Mouse (Mus musculus) liver, embryonic 13.5 days (tissue): ENCODE measurements around the gene H2-M1. TPM values are rescaled to one million over a fixed set of nuclear protein-coding genes. Genes with fewer than 3 reads are reported as not detected.

Experiments
- ATAC-seq: fragments of 200-750 bp; cut with Nextera tagmentation; 2 replicates; pipeline ENCODE4 v1.8.0; 2017; ENCODE audit warnings: low read depth, mild to moderate bottlenecking, moderate number of reproducible peaks, moderate library complexity
- DNase-seq: peaks from one replicate; pipeline ENCODE4 v3.0.0; 2022
- H3K27ac ChIP-seq: fragments of 300-500 bp; sonication (generic); 2 replicates; pipeline ENCODE4 v1.5.1; 2015; ENCODE audit warnings: moderate library complexity, mild to moderate bottlenecking, inconsistent platforms
- H3K27me3 ChIP-seq: fragments of 300-500 bp; sonication (generic); 2 replicates; pipeline ENCODE4 v1.6.1; 2015; ENCODE audit warnings: mild to moderate bottlenecking, inconsistent platforms
- H3K36me3 ChIP-seq: fragments of 300-500 bp; sonication (generic); 2 replicates; pipeline ENCODE4 v1.6.1; 2015; ENCODE audit warnings: mild to moderate bottlenecking, inconsistent platforms
- H3K4me1 ChIP-seq: fragments of 300-500 bp; sonication (generic); replicated peaks from 2 replicates; pipeline ENCODE4 v1.6.1; 2015; ENCODE audit warnings: inconsistent platforms
- H3K4me2 ChIP-seq: fragments of 300-500 bp; sonication (generic); 2 replicates; pipeline ENCODE4 v1.6.1; 2015; ENCODE audit warnings: inconsistent platforms, mild to moderate bottlenecking, moderate library complexity
- H3K4me3 ChIP-seq: fragments of 300-500 bp; sonication (generic); replicated peaks from 2 replicates; pipeline ENCODE4 v1.5.1; 2015; ENCODE audit warnings: mild to moderate bottlenecking, inconsistent platforms
- H3K9ac ChIP-seq: fragments of 300-500 bp; sonication (generic); 2 replicates; pipeline ENCODE4 v1.6.1; 2015; ENCODE audit warnings: mild to moderate bottlenecking, inconsistent platforms
- H3K9me3 ChIP-seq: fragments of 300-500 bp; sonication (generic); replicated peaks from 2 replicates; pipeline ENCODE4 v1.6.1; 2016; ENCODE audit warnings: inconsistent platforms
- WGBS: fragments of 180-500 bp; shearing (Covaris S2); methylation state at CpG from one replicate; pipeline ENCODE4 v1.1.7; 2015; ENCODE audit not compliant: insufficient replicate concordance; 5-methylcytosine and 5-hydroxymethylcytosine counted together
- polyA plus RNA-seq: library from polyadenylated mRNA; unstranded; fragments of >200 nt; fragmentation: Nextera tagmentation; extraction: Ambion mirVana; gene quantifications from 2 replicates; pipeline ENCODE4 v1.2.1, GENCODE M21; 2015

Gene H2-M1
- polyA plus RNA-seq: not detected in 2 replicates

DNA sequence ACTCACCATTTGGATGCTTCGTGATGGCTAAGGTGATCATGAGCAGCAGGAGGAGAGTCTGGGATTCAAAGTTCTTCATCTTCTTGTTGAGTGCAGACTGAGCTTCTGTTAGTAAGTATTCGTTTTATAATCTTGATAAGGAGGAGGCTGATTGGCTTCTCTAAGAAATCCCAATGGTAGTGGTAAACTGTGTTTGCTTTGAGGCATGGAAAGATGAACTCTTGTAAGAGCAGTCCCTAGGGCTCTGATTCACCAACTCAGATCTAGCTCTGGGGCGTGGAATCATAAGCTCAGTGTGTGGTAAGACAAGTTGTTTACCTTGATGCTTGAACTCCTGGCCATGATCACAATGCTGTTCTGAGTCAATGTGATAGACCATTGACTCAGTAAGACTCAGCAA lies at the start of gene H2-M1:
H2-M1 (minus strand) TSS at position 101 of the 400 bp plus-strand sequence.
- Histone ChIP-seq H3K4me2 (no peak within 1 kb of the TSS), H3K36me3 (no peaks in the 10 kb centered on the region), H3K4me1 (no peaks in the 10 kb centered on the region), H3K9me3 (peaks cover 3% of the 10 kb centered on the region; the same call in 1 of the 2 replicates), H3K27me3 (no peaks in the 10 kb centered on the region), H3K27ac (no peak within 1 kb of the TSS), H3K9ac (no peak within 1 kb of the TSS), H3K4me3 (no peak within 1 kb of the TSS)
- 48% methylated on average over 3 of the region's 3 CpGs for WGBS
- DNase-seq (no peak), ATAC-seq (no peak)

DNA sequence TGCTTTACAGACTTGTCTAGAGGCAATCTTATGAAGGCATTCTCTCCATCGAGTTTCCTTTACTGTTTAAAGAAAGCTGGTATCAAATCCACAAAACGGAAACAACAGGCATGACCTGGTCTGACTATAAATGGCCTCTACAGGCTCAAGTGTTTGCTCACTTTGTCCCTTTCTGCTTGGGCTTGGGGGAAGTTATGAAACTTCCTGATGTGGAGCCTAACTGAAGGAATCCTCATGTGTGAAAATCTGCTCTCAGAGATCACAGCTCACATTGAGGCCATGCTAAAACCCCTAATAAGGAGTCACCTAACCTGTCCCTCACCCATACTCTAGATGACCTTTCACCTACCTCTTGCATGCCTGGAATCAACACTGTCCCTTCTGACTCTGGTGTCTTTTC lies 25.7 kb upstream of the H2-M1 start:
- Histone ChIP-seq H3K4me1 (no peaks in the 10 kb centered on the region), H3K9ac (no peak overlapping the region), H3K4me3 (no peak overlapping the region), H3K4me2 (no peak overlapping the region), H3K9me3 (no peaks in the 10 kb centered on the region), H3K27ac (no peak overlapping the region), H3K36me3 (no peaks in the 10 kb centered on the region), H3K27me3 (no peaks in the 10 kb centered on the region)
- no peak for ATAC-seq
- no peak for DNase-seq
- 32% methylated on average over 2 of the region's 2 CpGs for WGBS

DNA sequence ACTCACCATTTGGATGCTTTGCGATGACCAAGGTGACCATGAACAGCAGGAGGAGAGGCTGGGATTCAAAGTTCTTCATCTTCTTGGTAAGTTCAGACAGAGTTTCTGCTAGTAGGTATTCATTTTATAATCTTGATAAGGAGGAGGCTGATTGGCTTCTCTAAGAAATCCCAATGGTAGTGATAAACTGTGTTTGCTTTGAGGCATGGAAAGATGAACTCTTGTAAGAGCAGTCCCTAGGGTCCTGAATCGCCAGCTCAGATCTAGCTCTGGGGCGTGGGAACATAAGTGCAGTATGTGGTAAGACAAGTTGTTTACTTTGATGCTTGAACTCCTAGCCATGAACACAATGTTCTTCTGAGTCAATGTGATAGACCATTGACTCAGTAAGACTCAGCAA lies 29.5 kb downstream of the H2-M1 start, which contains the start of gene H2-M9:
H2-M9 (minus strand) TSS at position 101 of the 400 bp plus-strand sequence.
- DNase-seq: no peak
- H3K4me1 ChIP-seq: no peaks in the 10 kb centered on the region
- WGBS: 71% methylated on average over 3 of the region's 3 CpGs
- no peak within 1 kb of the TSS for H3K27ac ChIP-seq
- no peak within 1 kb of the TSS for H3K4me3 ChIP-seq
- no peak for ATAC-seq
- H3K9ac ChIP-seq: no peak within 1 kb of the TSS
- H3K27me3 ChIP-seq: no peaks in the 10 kb centered on the region
- no peaks in the 10 kb centered on the region for H3K9me3 ChIP-seq
- H3K4me2 ChIP-seq: no peak within 1 kb of the TSS
- no peaks in the 10 kb centered on the region for H3K36me3 ChIP-seq

Other genes with a start within 250 kb of the H2-M1 start
- not detected in 2 replicates for gene H2-M10.4, start 209.9 kb downstream of the H2-M1 start, polyA plus RNA-seq
- gene H2-M11, start 125.1 kb downstream of the H2-M1 start, polyA plus RNA-seq: not detected in 2 replicates
- not detected in 2 replicates for gene H2-M9, start 29.6 kb downstream of the H2-M1 start, polyA plus RNA-seq
- not detected in 2 replicates for gene H2-M10.5, start 100.7 kb upstream of the H2-M1 start, polyA plus RNA-seq
- gene H2-M10.6, start 140.0 kb upstream of the H2-M1 start, polyA plus RNA-seq: not detected in 2 replicates
- gene Trim26, start 164.9 kb upstream of the H2-M1 start, polyA plus RNA-seq: 12.1 and 12.4 TPM in 2 replicates
- gene Trim15, start 195.0 kb upstream of the H2-M1 start, polyA plus RNA-seq: 0.22 and 0.34 TPM in 2 replicates
- gene Trim10, start 197.4 kb upstream of the H2-M1 start, polyA plus RNA-seq: 286 and 323 TPM in 2 replicates
- 0.17 TPM in 1 of 2 replicates, not detected in the other for gene Trim40, start 217.9 kb upstream of the H2-M1 start, polyA plus RNA-seq
- gene Trim31, start 225.9 kb upstream of the H2-M1 start, polyA plus RNA-seq: 0.09 TPM in 1 of 2 replicates, not detected in the other